Mouse (Mus musculus) erythroblast, adult 5-6 weeks (primary cell): Measurements from ENCODE around the gene Cd209d. TPM values are rescaled to one million over a fixed set of nuclear protein-coding genes. Genes with fewer than 3 reads are reported as not detected.
"Not testable (repeated sequence)": the region's sequence is repeated elsewhere in the genome, so short reads cannot be mapped to it uniquely, and the experiment has no call there.

Experiments used
- ATAC-seq: replicated peaks from 2 replicates; pipeline ENCODE4 v1.8.0; 2016; ENCODE audit warnings: moderate number of reproducible peaks, mild to moderate bottlenecking, moderate TSS enrichment, inconsistent platforms; ENCODE audit not compliant: poor library complexity, low FRiP score, severe bottlenecking
- total RNA-seq, 2 experiments: library from RNA; stranded (forward) in 1 of 2; stranded (reverse) in 1 of 2; fragments of 150-400 nt in 1 of 2; fragments of 200-764, 138-1000 nt in 1 of 2; gene quantifications; 2 replicates each; pipeline versions ENCODE4 v1.2.3 to v1.2.4; 2015 to 2017; ENCODE audit warnings: low replicate concordance in 2 of 2

The Cd209d gene
- total RNA-seq (2015; ENCODE audit: low replicate concordance) (not detected in 2 replicates), total RNA-seq (2017; ENCODE audit: low replicate concordance) (not detected in 2 replicates)

DNA sequence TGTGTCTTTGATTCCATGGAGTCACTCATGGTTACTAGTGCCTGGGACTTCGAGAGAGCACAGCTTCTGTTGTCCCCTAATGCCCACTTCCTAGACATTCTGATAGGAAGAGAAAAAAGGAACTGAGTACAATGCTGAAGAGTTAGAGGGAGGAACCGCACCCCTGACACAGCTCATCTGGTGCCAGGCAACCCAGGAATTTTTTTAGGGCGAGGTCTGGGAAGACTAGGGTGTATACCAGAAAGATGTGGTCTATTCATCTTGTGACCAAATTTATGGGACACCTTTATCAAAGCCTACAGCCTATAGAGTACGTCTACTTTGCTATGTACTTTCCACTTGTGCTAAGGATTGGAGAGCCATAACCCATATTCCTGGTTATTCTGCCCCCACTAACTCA, at the start of gene Cd209d:
Gene Cd209d (minus strand): TSS at position 101 of the 400 bp plus-strand sequence.
- no peak for ATAC-seq

GRCm38 (mm10) chr8:3926744-3927143, 48.4 kb upstream of the Cd209d start, which contains the start of gene Cd209b:
Gene Cd209b (minus strand): TSS chr8:3926844.
- ATAC-seq: no peak

DNA sequence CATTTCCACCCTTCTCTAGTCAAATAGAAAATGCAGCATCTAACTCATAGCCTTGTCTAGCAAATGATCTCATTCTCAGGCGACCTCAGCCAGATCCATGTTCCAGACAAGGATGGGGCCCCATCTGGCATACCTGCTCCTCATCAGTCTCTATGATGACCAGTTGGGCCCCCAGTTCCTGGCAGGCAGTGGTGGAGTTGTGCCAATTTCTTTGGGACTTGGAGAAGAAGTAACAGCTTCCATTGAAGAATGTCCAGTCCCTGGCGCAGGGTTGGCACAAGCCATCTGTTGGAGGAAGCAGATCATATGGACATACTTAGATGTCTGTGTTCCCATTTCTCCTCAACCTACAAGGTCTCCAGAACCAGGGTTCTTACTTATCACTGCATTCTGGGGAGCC, 2.2 kb downstream of the Cd209d start:
- no peak for ATAC-seq

DNA sequence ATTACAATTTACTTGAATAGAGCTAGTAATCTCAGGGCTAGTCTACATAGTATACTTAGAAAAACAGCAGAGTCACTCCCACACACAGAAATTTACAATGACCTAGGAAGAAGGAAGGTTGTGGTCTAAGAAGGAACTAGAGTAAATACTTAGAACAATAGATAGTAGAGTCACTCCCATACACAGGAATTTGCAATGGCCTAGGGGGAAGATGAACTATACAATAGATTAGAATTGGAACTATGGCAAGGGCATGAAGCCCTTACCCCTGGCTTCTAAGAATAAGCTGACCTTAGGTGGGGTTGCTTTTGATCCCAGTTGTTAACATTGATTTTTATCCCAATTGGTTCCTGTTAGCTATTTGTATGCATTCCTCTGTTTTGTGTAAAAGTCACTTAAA, 15.6 kb downstream of the Cd209d start:
- ATAC-seq: not testable (repeated sequence)

DNA sequence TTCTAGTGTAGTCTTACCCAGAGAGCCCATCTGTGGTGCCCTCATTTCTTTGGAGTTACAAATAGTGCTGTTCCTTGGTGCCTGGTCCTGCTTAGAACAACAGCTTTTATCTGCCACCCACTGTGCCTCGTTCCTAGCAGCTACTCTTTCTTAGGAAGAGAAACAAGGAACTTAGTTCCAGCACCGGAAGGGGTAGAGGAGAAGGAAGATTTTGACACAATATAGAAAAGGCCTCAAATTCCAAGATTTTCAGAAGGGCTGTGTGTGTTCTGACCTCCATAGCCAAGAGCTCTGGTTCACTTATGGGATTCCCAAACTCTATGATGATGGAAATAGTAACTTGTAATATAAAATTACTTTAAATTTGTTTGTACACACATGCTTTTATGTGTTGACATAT, 24.1 kb downstream of the Cd209d start, which contains the start of gene Cd209e:
Gene Cd209e (minus strand): TSS at position 101 of the 400 bp plus-strand sequence.
- ATAC-seq: no peak

Other genes with a start within 250 kb of the Cd209d start
- 44.7 and 49.2 TPM in 2 replicates for gene Stxbp2, start 247.6 kb downstream of the Cd209d start, total RNA-seq (2015; ENCODE audit: low replicate concordance)
- 43.8 and 74.6 TPM in 2 replicates for gene Stxbp2, start 247.6 kb downstream of the Cd209d start, total RNA-seq (2017; ENCODE audit: low replicate concordance)
- gene Retn, start 222.8 kb downstream of the Cd209d start, total RNA-seq (2015; ENCODE audit: low replicate concordance): not detected in 2 replicates
- gene Retn, start 222.8 kb downstream of the Cd209d start, total RNA-seq (2017; ENCODE audit: low replicate concordance): not detected in 2 replicates
- 64.0 and 64.8 TPM in 2 replicates for gene Mcemp1, start 212.8 kb downstream of the Cd209d start, total RNA-seq (2015; ENCODE audit: low replicate concordance)
- gene Mcemp1, start 212.8 kb downstream of the Cd209d start, total RNA-seq (2017; ENCODE audit: low replicate concordance): 29.6 and 32.8 TPM in 2 replicates
- gene Fcor, start 206.2 kb downstream of the Cd209d start, total RNA-seq (2015; ENCODE audit: low replicate concordance): 4.4 TPM in 1 of 2 replicates, not detected in the other
- gene Fcor, start 206.2 kb downstream of the Cd209d start, total RNA-seq (2017; ENCODE audit: low replicate concordance): 2.8 and 5.6 TPM in 2 replicates
- gene Trappc5, start 202.3 kb downstream of the Cd209d start, total RNA-seq (2015; ENCODE audit: low replicate concordance): 1.9 and 3.5 TPM in 2 replicates
- gene Trappc5, start 202.3 kb downstream of the Cd209d start, total RNA-seq (2017; ENCODE audit: low replicate concordance): 7.0 and 8.3 TPM in 2 replicates
- not detected in 2 replicates for gene Fcer2a, start 184.4 kb downstream of the Cd209d start, total RNA-seq (2015; ENCODE audit: low replicate concordance)
- not detected in 2 replicates for gene Fcer2a, start 184.4 kb downstream of the Cd209d start, total RNA-seq (2017; ENCODE audit: low replicate concordance)
- gene Clec4g, start 157.9 kb downstream of the Cd209d start, total RNA-seq (2015; ENCODE audit: low replicate concordance): not detected in 2 replicates
- not detected in 2 replicates for gene Clec4g, start 157.9 kb downstream of the Cd209d start, total RNA-seq (2017; ENCODE audit: low replicate concordance)
- 0.77 and 5.2 TPM in 2 replicates for gene Cd209a, start 129.6 kb downstream of the Cd209d start, total RNA-seq (2015; ENCODE audit: low replicate concordance)
- gene Cd209a, start 129.6 kb downstream of the Cd209d start, total RNA-seq (2017; ENCODE audit: low replicate concordance): 2.6 and 3.8 TPM in 2 replicates
- not detected in 2 replicates for gene Cd209e, start 24.2 kb downstream of the Cd209d start, total RNA-seq (2015; ENCODE audit: low replicate concordance)
- not detected in 2 replicates for gene Cd209e, start 24.2 kb downstream of the Cd209d start, total RNA-seq (2017; ENCODE audit: low replicate concordance)
- not detected in 2 replicates for gene Cd209b, start 48.3 kb upstream of the Cd209d start, total RNA-seq (2015; ENCODE audit: low replicate concordance)
- 0.09 TPM in 1 of 2 replicates, not detected in the other for gene Cd209b, start 48.3 kb upstream of the Cd209d start, total RNA-seq (2017; ENCODE audit: low replicate concordance)
- gene Cd209c, start 76.2 kb upstream of the Cd209d start, total RNA-seq (2015; ENCODE audit: low replicate concordance): not detected in 2 replicates
- gene Cd209c, start 76.2 kb upstream of the Cd209d start, total RNA-seq (2017; ENCODE audit: low replicate concordance): 0.17 TPM in 1 of 2 replicates, not detected in the other
- 2.3 and 7.1 TPM in 2 replicates for gene Cd209f, start 227.3 kb upstream of the Cd209d start, total RNA-seq (2015; ENCODE audit: low replicate concordance)
- 1.4 and 3.4 TPM in 2 replicates for gene Cd209f, start 227.3 kb upstream of the Cd209d start, total RNA-seq (2017; ENCODE audit: low replicate concordance)